Mouse (Mus musculus) forebrain, embryonic 10.5 days (tissue): Measurements from ENCODE around the gene Trp73. TPM values are rescaled to one million over a fixed set of nuclear protein-coding genes. Genes with fewer than 3 reads are reported as not detected.
A peak's percentile ranks its signal among the peaks of the same experiment; 100 is the strongest.

Experiments
- DNase-seq: peaks from one replicate; pipeline ENCODE4 v3.0.0-alpha.2; 2017; ENCODE audit warnings: low spot score; ENCODE audit errors: extremely low spot score
- H3K27ac ChIP-seq: fragments of 300-500 bp; sonication (generic); 2 replicates; pipeline ENCODE4 v1.5.1; 2016; ENCODE audit warnings: mild to moderate bottlenecking
- H3K27me3 ChIP-seq: fragments of 300-500 bp; sonication (generic); 2 replicates; pipeline ENCODE4 v1.6.1; 2016; ENCODE audit warnings: mild to moderate bottlenecking; ENCODE audit not compliant: poor library complexity, severe bottlenecking
- H3K36me3 ChIP-seq: fragments of 300-500 bp; sonication (generic); replicated peaks from 2 replicates; pipeline ENCODE4 v1.6.1; 2016; ENCODE audit warnings: mild to moderate bottlenecking, moderate library complexity
- H3K4me1 ChIP-seq: fragments of 300-500 bp; sonication (generic); 2 replicates; pipeline ENCODE4 v1.6.1; 2016
- H3K4me3 ChIP-seq: fragments of 300-500 bp; sonication (generic); 2 replicates; pipeline ENCODE4 v1.5.1; 2016; ENCODE audit warnings: mild to moderate bottlenecking, moderate library complexity
- H3K9me3 ChIP-seq: fragments of 300-500 bp; sonication (generic); 2 replicates; pipeline ENCODE4 v1.6.1; 2016; ENCODE audit warnings: mild to moderate bottlenecking, moderate library complexity
- WGBS: fragments of 180-500 bp; shearing (Covaris S2); methylation state at CpG from one replicate; pipeline ENCODE4 v1.1.7; 2016; 5-methylcytosine and 5-hydroxymethylcytosine counted together
- polyA plus RNA-seq: library from polyadenylated mRNA; unstranded; fragments of >200 nt; fragmentation: Nextera tagmentation; extraction: Ambion mirVana; gene quantifications from 2 replicates; pipeline ENCODE4 v1.2.1, GENCODE M21; 2016

The Trp73 gene
- polyA plus RNA-seq, 1 experiment from 2014 or later: 4.5 TPM

GRCm38 (mm10) chr4:154140213-154141008 is 403 bp upstream of the Trp73 start:
- Histone ChIP-seq H3K27ac (peak overlapping the region; percentile 72), H3K27me3 (peaks cover 79% of the 10 kb centered on the region), H3K36me3 (no peaks in the 10 kb centered on the region), H3K9me3 (no peaks in the 10 kb centered on the region), H3K4me3 (peak overlapping the region; percentile 77), H3K4me1 (peaks cover 46% of the 10 kb centered on the region)
- peak; percentile 47 for DNase-seq
- under 1% methylated on average over 46 of the region's 46 CpGs for WGBS

GRCm38 (mm10) chr4:154139671-154140181 is 282 bp downstream of the Trp73 start:
- peak; percentile 45 for DNase-seq
- Histone ChIP-seq H3K27ac (peak overlapping the region; percentile 72), H3K9me3 (no peaks in the 10 kb centered on the region), H3K4me3 (peak overlapping the region; percentile 77), H3K27me3 (peaks cover 86% of the 10 kb centered on the region), H3K4me1 (peaks cover 46% of the 10 kb centered on the region), H3K36me3 (no peaks in the 10 kb centered on the region)
- under 1% methylated on average over 59 of the region's 59 CpGs for WGBS

- Histone ChIP-seq H3K27ac (no peak overlapping the region), H3K4me3 (no peak overlapping the region), H3K9me3 (no peaks in the 10 kb centered on the region), H3K36me3 (no peaks in the 10 kb centered on the region), H3K4me1 (peaks cover 31% of the 10 kb centered on the region), H3K27me3 (peaks cover 92% of the 10 kb centered on the region)
- DNase-seq: no peak
- 69% methylated on average over 5 of the region's 5 CpGs for WGBS
These were observed 2.9 kb downstream of the Trp73 start for GRCm38 (mm10) chr4:154137139-154137538.

- Histone ChIP-seq H3K36me3 (no peaks in the 10 kb centered on the region), H3K27me3 (peaks cover 73% of the 10 kb centered on the region), H3K9me3 (no peaks in the 10 kb centered on the region), H3K4me1 (peaks cover 8% of the 10 kb centered on the region), H3K27ac (no peak overlapping the region), H3K4me3 (no peak overlapping the region)
- 72% methylated on average over 4 of the region's 4 CpGs for WGBS
- DNase-seq: no peak
These were observed 5.2 kb downstream of the Trp73 start for GRCm38 (mm10) chr4:154134803-154135202.

- H3K4me1 ChIP-seq: 0 out of 2 replicates have a peak, but pooled peaks cover 8% of the 10 kb centered on the region
- no peaks in the 10 kb centered on the region for H3K36me3 ChIP-seq
- no peak overlapping the region for H3K4me3 ChIP-seq
- no peak for DNase-seq
- 83% methylated on average over 4 of the region's 4 CpGs for WGBS
- no peaks in the 10 kb centered on the region for H3K9me3 ChIP-seq
- peaks cover 51% of the 10 kb centered on the region for H3K27me3 ChIP-seq
- H3K27ac ChIP-seq: no peak overlapping the region
These were observed 8.1 kb downstream of the Trp73 start for GRCm38 (mm10) chr4:154131894-154132293.

- DNase-seq: no peak
- Histone ChIP-seq H3K4me1 (0 out of 2 replicates have a peak, but pooled peaks cover 8% of the 10 kb centered on the region), H3K27me3 (peaks cover 39% of the 10 kb centered on the region), H3K27ac (no peak overlapping the region), H3K36me3 (no peaks in the 10 kb centered on the region), H3K9me3 (no peaks in the 10 kb centered on the region), H3K4me3 (no peak overlapping the region)
These were observed 10.1 kb downstream of the Trp73 start for GRCm38 (mm10) chr4:154129950-154130349.

- no peak for DNase-seq
- Histone ChIP-seq H3K4me3 (no peak overlapping the region), H3K27me3 (peaks cover 29% of the 10 kb centered on the region), H3K36me3 (no peaks in the 10 kb centered on the region), H3K9me3 (no peaks in the 10 kb centered on the region), H3K4me1 (peaks cover 14% of the 10 kb centered on the region; the same call in 1 of the 2 replicates), H3K27ac (no peak overlapping the region)
- 79% methylated on average over 3 of the region's 3 CpGs for WGBS
These were observed 12.7 kb downstream of the Trp73 start for GRCm38 (mm10) chr4:154127273-154127672.

GRCm38 (mm10) chr4:154125202-154125601 is 14.8 kb downstream of the Trp73 start:
- DNase-seq: no peak
- 77% methylated on average over 5 of the region's 5 CpGs for WGBS
- H3K36me3 ChIP-seq: no peaks in the 10 kb centered on the region
- no peak overlapping the region for H3K27ac ChIP-seq
- H3K27me3 ChIP-seq: peaks cover 29% of the 10 kb centered on the region
- H3K9me3 ChIP-seq: no peaks in the 10 kb centered on the region
- H3K4me3 ChIP-seq: no peak overlapping the region
- H3K4me1 ChIP-seq: peaks cover 28% of the 10 kb centered on the region

- Histone ChIP-seq H3K36me3 (no peaks in the 10 kb centered on the region), H3K27ac (no peak overlapping the region), H3K4me3 (no peak overlapping the region), H3K27me3 (peaks cover 22% of the 10 kb centered on the region), H3K4me1 (peaks cover 32% of the 10 kb centered on the region), H3K9me3 (no peaks in the 10 kb centered on the region)
- no peak for DNase-seq
- WGBS: 87% methylated on average over 6 of the region's 6 CpGs
These were observed 16.5 kb downstream of the Trp73 start for GRCm38 (mm10) chr4:154123553-154123952.

GRCm38 (mm10) chr4:154122374-154122773 is 17.6 kb downstream of the Trp73 start:
- Histone ChIP-seq H3K27ac (no peak overlapping the region), H3K4me3 (no peak overlapping the region), H3K36me3 (no peaks in the 10 kb centered on the region), H3K9me3 (no peaks in the 10 kb centered on the region), H3K27me3 (peaks cover 22% of the 10 kb centered on the region), H3K4me1 (peaks cover 29% of the 10 kb centered on the region)
- WGBS: 80% methylated on average over 7 of the region's 7 CpGs
- no peak for DNase-seq

GRCm38 (mm10) chr4:154121800-154122199 is 18.2 kb downstream of the Trp73 start:
- H3K4me3 ChIP-seq: no peak overlapping the region
- no peaks in the 10 kb centered on the region for H3K9me3 ChIP-seq
- DNase-seq: no peak
- no peak overlapping the region for H3K27ac ChIP-seq
- peaks cover 25% of the 10 kb centered on the region for H3K4me1 ChIP-seq
- no peaks in the 10 kb centered on the region for H3K36me3 ChIP-seq
- WGBS: 79% methylated on average over 11 of the region's 11 CpGs
- peaks cover 22% of the 10 kb centered on the region for H3K27me3 ChIP-seq

GRCm38 (mm10) chr4:154119208-154119607 is 20.8 kb downstream of the Trp73 start:
- Histone ChIP-seq H3K4me3 (no peak overlapping the region), H3K4me1 (peaks cover 30% of the 10 kb centered on the region), H3K27ac (no peak overlapping the region), H3K27me3 (peaks cover 12% of the 10 kb centered on the region), H3K9me3 (no peaks in the 10 kb centered on the region), H3K36me3 (no peaks in the 10 kb centered on the region)
- DNase-seq: no peak
- 90% methylated on average over 9 of the region's 9 CpGs for WGBS

GRCm38 (mm10) chr4:154118782-154119181 is 21.2 kb downstream of the Trp73 start:
- no peak for DNase-seq
- Histone ChIP-seq H3K4me3 (no peak overlapping the region), H3K9me3 (no peaks in the 10 kb centered on the region), H3K27ac (no peak overlapping the region), H3K36me3 (no peaks in the 10 kb centered on the region), H3K27me3 (peaks cover 12% of the 10 kb centered on the region), H3K4me1 (peaks cover 30% of the 10 kb centered on the region)
- 86% methylated on average over 9 of the region's 9 CpGs for WGBS
